Mouse (Mus musculus) induced T-regulatory cell, adult 2 months (primary cell): ENCODE results near the gene Frmd4b.
"Not testable (repeated sequence)": the region's sequence is repeated elsewhere in the genome, so short reads cannot be mapped to it uniquely, and the experiment has no call there.

ENCODE experiments used
- DNase-seq: peaks from one replicate; pipeline ENCODE4 v3.0.0-alpha.2; 2012; ENCODE audit warnings: low read depth

Frmd4b gene

DNA sequence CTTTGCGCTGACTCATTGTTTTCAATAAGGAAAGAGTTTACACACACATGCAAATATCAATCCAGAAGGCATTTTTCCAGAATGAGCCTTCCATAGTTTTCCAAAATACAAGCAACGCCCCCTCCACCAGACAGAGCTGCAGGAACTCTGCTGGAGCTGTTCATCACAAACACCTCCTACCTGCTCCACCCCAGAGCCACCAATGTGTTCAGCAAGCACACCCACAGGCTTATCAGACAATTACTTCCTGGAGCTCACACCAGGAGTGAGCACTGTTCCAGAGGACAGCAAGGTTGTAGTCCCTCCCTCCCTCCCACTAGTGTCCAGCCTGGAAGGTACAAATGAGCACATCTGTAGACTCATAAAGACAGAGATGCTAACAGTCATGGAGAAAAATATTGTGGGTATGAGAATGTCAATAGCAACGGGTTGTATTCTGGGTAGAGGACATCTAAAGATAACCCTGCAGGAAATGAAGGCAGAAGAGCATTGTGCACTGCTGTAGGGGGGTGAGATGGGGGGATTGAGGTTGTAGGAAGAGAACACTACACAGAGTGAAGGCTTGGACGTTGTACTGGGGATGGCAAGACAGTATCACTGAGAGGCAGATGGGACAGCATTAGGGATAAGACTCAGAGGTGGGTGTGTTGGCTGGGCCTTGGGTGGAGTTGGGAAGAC lies 144.3 kb downstream of the Frmd4b start:
- DNase-seq: no peak

DNA sequence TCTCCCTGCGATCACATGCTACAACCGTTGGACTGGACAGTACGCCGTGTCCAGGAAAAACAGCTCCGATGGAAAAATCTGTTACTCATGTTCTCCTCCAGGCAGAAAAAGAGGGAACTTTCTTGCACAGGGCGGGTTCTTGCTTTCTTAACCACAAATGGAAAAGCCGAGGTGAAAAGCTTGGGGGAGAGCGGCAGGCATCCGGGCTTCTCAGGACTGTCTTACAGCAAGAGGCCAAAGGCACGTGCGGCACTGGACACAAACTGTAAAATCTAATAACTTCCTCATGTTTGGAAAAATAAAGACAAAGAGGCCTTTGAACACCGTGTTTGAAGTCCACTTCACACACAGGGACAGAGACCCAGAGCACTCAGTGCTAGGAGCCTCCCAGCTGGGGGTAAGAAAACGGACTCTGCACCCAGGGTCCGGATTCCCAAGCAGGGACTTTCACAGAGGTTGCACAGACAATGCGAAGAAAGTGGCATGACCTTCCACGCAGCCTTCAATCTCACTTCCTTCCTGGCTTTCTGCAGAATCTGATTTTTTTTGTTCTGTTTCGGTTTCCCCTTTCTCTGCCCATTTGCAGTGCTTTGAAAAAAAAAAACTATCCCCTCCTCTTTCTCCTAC lies 153.3 kb downstream of the Frmd4b start:
- DNase-seq: peak; percentile 50

DNA sequence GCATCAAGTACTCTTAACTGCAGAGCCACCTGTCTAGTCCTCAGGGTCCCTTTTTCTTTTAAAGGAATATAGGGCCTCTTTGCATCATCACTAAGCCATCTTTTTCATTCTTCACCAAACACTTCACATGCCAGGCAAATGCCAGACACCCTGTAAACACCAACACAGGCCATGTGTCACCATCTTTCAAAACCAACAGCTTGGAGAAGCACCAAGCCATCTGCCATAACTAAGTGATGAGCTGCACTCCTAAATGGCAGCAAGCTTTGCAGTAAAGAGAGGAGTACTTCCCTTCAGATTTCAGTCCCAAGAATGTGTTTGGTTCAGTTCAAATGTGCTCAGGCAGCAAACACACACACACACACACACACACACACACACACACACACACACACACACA lies 154.9 kb downstream of the Frmd4b start:
- DNase-seq: no peak

DNA sequence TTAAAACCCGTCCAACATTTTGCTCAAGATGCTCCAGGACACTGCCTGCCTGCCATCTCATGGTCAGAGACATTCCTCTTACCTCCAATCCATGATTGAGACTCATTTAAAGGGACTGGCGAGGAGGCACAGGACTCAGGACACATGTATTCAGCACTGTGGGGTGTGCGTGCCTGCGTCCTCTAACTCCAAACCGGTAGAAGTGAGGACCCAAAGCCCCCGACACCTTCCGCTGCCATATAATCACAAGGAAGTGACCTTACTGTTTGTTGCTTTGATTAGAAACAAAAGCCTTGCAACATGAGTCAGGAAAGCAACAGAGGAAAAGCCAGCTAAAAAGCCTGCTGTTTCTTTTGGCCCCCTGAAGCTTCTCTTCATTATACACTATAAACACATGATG lies 158.2 kb downstream of the Frmd4b start:
- no peak for DNase-seq

DNA sequence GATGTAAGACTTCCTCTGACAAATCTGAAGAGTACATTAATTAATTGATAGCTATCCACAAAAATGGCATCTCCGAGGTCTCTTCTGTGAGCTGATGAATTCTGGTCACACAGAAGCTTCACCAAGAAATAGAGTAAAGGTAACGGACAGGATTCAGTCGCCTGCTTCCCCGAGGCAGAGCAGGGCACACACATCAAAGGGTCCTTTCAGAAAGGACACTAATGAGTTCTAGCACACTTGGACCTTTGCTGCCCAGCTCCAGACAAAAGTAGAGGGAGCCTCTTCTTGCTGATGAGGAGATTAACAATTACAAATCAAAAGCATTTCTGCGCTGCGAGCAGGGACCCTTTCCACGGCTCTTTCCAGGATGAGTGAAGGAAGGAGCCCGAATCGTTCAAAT lies 159.0 kb downstream of the Frmd4b start:
- DNase-seq: no peak

DNA sequence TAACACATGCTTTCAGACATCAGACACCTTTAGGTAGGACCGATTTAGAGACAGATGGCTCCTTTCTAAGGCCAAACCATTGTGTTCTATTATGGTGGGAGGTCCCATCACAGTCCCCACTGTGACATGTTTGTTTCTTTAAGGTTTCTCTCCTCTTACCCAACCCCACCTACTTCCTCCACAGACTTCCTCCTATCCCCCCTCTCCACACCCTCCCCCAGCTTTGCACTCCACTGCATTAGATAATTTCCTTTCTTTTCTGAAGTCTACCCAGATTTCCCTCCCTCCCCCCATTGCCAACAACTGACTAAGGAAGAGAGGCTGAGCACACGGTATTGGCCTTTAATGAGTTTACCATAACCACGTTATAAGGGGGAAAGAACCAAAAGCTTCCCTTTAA lies 159.4 kb downstream of the Frmd4b start:
- DNase-seq: peak; percentile 30

DNA sequence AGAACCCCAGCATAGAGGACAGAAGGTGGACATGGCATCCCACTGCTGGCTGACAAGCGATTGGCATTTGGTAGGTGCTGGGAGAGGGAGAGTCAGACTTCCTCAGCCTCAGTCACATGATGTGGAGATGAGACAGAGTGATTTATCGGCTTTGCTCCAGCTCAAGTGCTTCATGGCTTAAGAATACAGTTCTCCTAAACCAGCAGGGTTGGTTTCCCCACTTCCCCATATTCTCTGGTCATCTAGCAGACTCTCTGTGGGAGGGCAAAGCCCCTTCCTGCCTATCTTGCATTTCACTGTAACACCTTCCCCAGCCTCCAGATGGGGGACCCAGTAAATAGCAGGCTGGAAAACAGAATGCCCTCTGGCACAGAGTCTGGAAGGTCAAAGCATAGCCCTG lies 160.1 kb downstream of the Frmd4b start:
- peak; percentile 3 for DNase-seq

DNA sequence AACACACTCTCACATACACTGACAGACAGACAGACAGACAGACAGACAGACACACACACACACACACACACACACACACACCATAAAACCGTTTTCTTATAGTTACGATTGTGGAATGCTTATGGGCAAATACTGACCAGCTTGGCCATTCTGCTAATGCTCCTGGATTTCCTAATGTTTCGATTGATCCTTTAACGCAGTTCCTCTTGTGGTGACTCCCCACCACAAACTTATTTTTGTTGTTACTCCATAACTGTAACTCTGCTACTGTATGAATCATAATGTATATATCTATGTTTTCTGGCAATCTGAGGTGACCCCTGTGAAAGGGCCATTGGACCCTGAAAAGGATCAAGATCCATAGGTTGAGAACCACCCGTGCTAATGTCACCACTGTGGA lies 165.1 kb downstream of the Frmd4b start:
- no peak for DNase-seq

DNA sequence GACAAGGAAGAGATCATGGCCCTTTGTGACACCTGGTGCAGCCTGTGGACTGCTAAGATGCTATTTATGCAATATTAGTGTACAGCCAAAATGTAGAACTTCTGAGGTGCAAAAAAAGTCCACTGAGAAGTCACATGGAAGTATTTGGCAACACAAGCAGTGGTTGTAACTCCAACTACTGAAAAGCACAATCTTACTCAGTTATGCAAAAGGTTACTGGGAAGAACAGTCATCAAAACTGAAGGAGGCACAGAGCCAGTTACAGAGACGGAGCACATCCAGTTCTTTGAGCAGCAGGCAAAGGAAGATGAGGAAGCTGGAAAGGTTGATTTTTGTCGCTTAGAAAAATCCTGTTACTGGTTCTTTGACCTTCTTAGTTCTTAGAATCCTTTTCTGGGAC lies 167.5 kb downstream of the Frmd4b start:
- DNase-seq: no peak

DNA sequence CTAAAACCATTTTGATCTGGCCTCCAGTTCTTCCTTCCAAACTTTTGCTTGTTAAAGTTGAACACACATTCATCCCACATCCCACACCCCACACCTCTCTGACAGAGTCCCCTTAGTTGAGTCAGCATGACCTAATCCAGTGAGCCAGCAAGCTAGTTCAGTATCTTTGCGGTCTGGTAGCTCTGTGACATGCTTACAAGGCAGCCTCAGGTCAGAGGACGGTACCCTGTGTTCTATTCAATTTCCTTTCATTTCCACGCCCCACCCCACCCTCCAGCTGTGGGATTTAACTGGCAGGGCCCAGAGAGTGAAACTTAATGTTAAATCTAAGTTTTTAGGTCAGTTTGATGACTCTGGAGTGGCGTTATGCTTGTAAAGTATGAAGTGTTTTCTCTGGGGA lies 170.3 kb downstream of the Frmd4b start:
- DNase-seq: peak; percentile 19

DNA sequence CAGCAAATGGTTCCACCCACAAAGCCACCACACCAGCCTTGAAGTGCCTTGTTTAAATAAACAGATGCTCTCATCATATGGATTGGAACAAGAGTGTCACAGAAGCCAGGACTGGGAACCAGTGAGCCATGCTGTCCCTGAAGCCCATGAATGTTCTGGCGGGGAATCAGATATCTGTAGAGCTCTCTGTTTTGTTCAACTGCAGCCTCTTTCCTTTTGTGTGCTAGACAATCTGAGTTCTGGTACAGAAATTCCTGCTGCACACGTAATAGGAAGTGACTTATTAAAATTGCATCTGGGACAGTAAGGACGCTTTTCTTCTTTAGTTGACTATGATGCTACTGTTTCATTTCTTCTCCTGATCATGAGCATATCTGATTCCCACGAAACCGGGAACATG lies 173.2 kb downstream of the Frmd4b start:
- DNase-seq: no peak

DNA sequence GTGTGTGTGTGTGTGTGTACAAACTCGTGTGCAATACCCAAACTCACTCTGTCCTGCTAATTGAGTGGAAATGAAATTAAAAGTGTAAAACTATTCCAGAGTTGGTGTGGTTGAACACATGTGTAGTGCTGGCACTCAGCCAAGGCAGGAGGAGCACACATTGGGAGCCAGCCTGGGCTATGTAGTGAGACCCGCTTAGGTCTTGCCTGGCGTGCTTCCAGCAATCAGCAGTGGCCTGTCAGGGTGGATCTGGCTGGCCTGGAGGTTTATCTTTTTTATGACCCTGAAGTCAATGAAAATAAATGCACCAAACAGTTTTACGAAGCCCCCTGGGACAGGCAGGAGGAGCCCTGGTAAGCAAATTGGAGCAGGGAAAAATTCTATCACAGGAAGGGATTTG lies 173.8 kb downstream of the Frmd4b start:
- DNase-seq: no peak

DNA sequence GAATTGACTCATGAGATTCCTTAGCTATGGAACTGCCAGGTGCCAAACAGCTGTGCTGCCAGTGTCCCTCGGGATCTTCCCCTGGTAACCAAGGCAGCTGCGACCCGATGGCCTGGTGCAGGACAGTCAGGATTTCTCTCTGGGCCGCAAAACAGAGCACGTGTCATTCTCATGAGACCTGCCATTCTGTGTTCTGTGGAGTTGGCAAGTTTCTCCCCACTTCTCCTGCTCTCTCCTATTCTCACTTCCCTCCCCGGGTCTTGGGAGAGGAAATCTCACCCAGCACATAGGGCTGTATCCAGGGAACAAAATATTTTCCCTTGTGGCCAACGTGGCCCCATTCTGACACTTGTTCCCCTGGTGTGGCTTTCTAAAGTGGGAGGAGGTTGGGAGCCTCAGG lies 176.0 kb downstream of the Frmd4b start:
- DNase-seq: no peak

DNA sequence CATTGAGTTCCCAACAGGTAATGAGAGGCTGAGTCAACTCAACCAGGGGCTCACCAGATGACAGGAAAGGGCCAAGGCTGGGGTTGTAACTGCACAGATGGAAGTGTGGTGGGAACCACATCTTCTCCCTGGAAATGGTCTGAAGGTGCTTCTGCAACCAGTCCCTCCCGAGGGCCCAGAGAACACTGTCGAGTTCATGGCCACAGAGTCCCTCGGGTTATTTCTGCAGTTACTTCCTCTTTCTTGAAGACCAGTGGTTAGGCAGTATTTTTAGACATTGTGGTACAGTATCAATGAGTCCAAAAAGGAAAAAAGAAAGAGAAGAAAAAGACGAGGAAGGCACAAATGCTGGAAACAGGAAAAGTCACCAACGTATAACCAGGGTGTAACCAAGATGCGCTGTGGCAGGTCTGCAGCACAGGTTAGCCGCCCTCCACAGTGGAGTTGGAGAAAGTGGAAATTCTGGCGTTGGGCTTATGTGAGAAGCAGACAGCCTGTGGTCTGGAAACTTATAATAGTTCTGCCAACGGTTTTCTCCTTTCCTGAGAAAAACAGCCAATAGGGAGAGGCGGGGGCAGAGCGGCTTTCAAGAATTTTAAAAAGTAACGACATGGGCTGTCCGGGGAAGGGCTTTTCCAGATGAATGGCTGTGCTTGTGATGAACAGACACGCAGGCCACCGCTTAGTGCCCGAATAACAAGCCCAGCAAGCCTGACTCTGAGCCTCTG lies 178.3 kb downstream of the Frmd4b start:
- DNase-seq: no peak

DNA sequence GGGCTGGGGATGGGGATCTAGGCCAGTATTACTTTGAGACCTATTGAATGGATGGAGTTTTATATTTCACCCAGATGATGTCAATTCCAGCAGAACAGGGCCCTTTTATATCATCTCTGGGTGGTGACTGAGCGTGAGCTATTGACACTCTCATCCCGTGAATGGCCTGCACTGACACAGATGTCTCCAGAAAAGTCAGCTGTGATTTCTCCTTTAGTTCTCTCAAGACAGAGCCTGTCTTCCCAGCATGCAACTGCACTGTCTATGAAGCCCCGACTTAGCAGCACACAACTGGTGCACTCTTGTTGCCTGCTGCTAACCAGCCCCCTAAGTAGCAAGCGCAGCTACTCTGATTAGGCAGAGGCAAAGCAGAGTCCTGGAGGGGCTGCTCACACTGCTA lies 182.6 kb downstream of the Frmd4b start:
- DNase-seq: no peak

DNA sequence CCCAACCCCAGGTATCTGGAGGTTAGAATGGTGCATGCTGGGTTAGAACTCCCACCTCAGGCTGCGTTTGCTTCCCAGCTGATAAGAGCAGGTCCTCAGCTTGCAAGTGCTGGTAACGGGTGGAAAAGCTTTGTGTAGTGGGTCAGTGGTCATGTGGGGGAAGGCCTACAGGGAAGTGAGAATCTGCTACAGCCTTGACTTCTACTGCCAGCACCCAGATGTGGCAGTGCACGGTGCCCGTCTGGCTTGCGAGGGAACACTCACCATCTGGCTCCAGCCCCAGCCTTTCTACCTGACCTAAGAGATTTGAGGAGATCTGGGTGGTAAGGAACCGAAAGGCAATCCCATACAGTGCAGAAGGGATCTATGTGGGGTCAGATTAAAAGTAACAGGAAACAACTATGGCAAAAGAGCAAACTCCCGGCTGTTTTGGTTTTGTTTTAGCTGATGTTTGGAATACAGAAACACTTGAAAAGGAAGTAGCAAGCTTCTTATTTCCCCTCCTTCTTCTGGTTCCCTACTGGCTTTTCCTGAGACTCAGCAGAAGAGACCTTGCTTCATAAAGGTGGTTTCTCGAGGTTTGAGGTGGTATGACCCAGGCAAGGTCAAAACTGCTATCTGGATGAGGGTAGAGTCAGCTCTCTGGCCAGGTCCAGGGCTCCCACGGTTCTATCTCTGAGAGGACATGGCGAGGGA lies 185.9 kb downstream of the Frmd4b start:
- no peak for DNase-seq

DNA sequence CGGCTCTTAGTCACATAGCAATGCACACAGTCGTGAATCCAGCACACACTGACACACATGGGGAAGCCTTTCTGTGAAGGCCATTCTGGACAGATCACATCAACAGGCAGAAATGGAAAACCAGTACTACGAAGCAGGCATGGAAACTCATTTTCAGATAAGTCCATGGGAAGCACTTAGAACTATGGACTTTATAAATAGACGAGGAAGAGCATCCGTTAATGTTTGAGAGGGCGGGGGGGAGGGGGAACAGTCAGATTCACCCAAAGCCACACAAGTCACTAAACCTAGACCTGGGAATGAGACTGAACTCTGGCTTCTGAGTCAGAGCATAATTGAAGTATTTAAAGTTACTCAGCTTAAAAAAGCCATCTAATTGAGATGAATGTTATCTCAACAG lies 186.8 kb downstream of the Frmd4b start:
- DNase-seq: no peak

DNA sequence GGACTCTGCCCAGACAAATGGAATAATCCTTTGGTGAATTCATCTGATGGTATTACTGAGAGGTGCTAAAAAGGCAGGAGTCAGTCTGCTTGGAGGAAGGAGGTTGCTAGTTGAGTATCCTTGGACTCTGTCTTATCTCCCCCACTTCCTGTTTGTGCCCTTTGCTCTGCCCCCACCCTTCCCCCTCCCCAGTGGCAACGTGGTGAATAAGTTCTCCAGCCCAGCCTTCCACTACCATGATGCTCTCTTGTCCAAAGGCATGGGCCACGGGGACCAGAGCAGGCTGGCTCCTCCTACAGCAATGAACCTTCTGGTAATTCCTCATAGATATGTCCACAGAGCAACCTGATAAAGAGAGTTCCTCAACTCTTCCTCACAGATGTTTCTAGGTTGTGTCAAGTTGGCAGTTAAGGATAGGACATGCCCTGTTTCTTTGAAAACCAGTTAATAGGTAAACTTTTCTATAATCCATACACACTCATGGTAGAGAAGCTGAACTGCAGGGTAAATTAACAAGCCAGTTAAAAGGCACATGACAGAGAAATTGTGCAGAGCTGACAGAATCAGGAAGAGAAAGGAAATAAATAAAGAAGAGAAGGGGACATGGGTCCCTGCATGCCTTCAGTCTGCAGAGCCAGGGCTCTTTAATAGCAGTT lies 187.5 kb downstream of the Frmd4b start:
- peak; percentile 15 for DNase-seq

DNA sequence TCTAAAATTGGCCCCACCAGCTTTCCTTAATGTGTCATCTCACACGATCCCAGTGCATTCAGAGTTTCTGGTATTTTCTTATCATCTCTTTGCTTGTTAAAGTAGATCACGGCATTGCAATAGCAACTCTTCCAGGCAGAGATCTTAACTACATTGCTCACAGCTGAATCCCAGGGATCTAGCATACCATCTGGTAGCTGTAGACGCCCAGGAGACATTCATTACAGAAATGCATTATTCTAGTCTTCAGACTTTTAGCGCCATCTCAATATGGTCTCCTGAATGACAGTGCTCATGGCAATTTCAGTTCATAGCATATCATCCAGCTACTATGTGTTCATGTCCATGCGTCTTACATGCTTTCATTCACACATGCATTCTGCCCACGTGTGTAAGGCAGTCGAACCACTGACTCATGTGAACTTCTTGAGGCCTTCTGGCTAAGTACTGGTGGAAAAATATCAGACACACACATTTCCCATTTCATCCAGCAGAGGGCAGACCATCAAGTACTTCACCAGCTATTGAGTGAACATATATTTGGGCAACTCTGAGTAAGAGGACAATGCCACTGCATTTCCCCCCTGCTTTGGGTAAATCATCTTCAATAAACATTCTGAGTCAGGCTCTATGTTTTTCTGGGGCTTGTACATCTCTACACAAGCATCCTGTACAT lies 197.4 kb downstream of the Frmd4b start:
- peak; percentile 88 for DNase-seq

DNA sequence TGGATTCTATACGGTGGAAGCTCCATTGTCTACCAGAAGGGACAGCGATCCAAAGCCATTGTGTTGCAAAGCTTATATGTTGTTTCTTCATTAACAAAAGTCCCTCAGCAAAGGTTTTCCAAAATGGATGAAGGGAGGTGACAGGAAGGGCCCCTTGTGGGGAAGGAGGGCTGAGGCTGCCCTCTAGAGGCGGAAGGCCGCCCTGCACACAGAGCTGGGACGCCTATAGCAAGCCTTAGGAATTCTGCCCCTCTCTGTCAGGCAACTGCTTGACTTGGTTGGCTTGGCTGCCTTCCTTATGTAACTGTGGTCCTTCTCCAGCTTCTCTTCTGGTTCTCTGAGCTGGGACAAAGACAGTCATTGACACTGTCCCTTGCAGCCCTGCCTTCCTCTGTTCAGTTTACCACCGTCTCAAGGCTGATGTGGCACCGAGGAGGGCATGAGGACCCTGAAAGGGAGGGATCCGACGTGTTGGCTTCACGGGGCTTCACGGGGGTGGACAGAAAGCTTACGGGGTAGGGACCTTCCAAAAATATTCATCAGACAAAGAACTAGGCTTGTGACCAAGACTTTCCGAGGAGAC lies 200.3 kb downstream of the Frmd4b start:
- peak; percentile 73 for DNase-seq

DNA sequence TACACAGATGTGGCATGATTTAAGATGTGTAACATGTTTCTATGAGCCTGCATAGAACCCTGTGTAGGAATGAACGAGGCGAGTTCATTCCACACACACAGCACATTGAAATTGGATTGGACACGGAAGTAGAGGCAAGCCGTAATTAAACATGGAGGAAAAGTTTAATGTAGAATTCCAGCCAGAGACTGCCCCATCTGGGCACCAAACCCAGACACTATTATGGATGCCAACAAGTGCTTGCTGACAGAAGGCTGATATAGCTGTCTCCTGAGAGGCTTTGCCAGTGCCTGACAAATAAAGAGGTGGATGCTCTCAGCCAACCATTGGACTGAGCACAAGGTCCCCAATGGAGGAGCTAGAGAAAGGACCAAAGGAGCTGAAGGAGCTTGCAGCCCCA lies 201.8 kb downstream of the Frmd4b start:
- DNase-seq: not testable (repeated sequence)
